Mouse (Mus musculus): ENCODE results near the gene A830005F24Rik. TPM values are rescaled to one million over a fixed set of nuclear protein-coding genes. Genes with fewer than 3 reads are reported as not detected.

The A830005F24Rik gene
- total and polyA plus RNA-seq, 3 experiments, result 1.8 to 2.8 (median 2.7) TPM

GRCm38 (mm10) chr13:48483606-48484005 is 29.8 kb upstream of the A830005F24Rik start:
- Histone ChIP-seq H3K27me3 (replicated peaks) (no peaks in the 10 kb centered on the region), H3K27ac (ENCODE audit: insufficient read depth, low read depth) (no peak overlapping the region), H3K9me3 (replicated peaks; ENCODE audit: low read length) (no peaks in the 10 kb centered on the region), H3K79me2 (replicated peaks; ENCODE audit: control insufficient read depth, extremely low read depth, insufficient read depth, poor library complexity, severe bottlenecking) (no peaks in the 10 kb centered on the region), H3K4me3 (replicated peaks in 1 of 3; ENCODE audit: low read depth in 2 of 3, low read length in 2 of 3, poor library complexity in 1 of 3) (no peak overlapping the region), H3K4me2 (ENCODE audit: insufficient read depth, low read depth, poor library complexity, severe bottlenecking) (no peak overlapping the region), H3K9ac (ENCODE audit: insufficient read depth, low read depth) (no peak overlapping the region), H3K4me1 (ENCODE audit: control insufficient read depth in 1 of 2, insufficient read depth in 2 of 2) (0 out of 4 replicates have a peak, but pooled peaks cover 0 to 3% of the 10 kb centered on the region in 2 experiments), H3K36me3 (replicated peaks in 1 of 2; ENCODE audit: control insufficient read depth in 1 of 2, insufficient read depth in 1 of 2, low read length in 1 of 2) (peaks cover 1 to 34% of the 10 kb centered on the region in 2 experiments)
- in situ Hi-C loops (cut with MboI; ENCODE audit: low pct_ligation_motif_present, low pct_unique_long_range_greater_than_20kb, low sequenced_read_pairs), result no loop called here
- no peak for DNase-seq (ENCODE audit: extremely low read depth)
- dilution Hi-C loops (cut with MboI; ENCODE audit: extremely low pct_ligation_motif_present, extremely low pct_unique_long_range_greater_than_20kb, low sequenced_read_pairs), result no loop called here
- no peak for TF ChIP-seq JUN (IDR thresholded peaks at IDR 0.05; ENCODE audit: insufficient read depth, low read depth, low read length)
- TF ChIP-seq USF1 (IDR thresholded peaks at IDR 0.05; ENCODE audit: low read depth, low read length), result no peak
- TF ChIP-seq E2F4 (IDR thresholded peaks at IDR 0.05; ENCODE audit: insufficient replicate concordance, low read depth, low read length), result no peak
- no peak for TF ChIP-seq JUND (conservative IDR thresholded peaks at IDR 0.05; ENCODE audit: low read depth, low read length)
- no peak for TF ChIP-seq KAT2A (IDR thresholded peaks at IDR 0.05; ENCODE audit: insufficient replicate concordance, low read length)
- TF ChIP-seq MAZ (IDR thresholded peaks at IDR 0.05; ENCODE audit: low read depth, low read length), result no peak
- TF ChIP-seq USF2 (conservative IDR thresholded peaks at IDR 0.05; ENCODE audit: low read depth, low read length), result no peak

- dilution Hi-C loops (cut with MboI; ENCODE audit: extremely low pct_ligation_motif_present, extremely low pct_unique_long_range_greater_than_20kb, low sequenced_read_pairs), result no loop called here
- no peaks in the 10 kb centered on the region for H3K79me2 ChIP-seq (replicated peaks; ENCODE audit: control insufficient read depth, extremely low read depth, insufficient read depth, poor library complexity, severe bottlenecking)
- H3K4me3 ChIP-seq (replicated peaks in 1 of 3; ENCODE audit: low read depth in 2 of 3, low read length in 2 of 3, poor library complexity in 1 of 3), result no peak overlapping the region
- no peaks in the 10 kb centered on the region for H3K27me3 ChIP-seq (replicated peaks)
- TF ChIP-seq MAFK (IDR thresholded peaks at IDR 0.05; ENCODE audit: insufficient replicate concordance, low read length) (no peak), MYC (IDR thresholded peaks at IDR 0.05; ENCODE audit: low read depth, low read length) (no peak), PAX5 (IDR thresholded peaks at IDR 0.05; ENCODE audit: low read length) (no peak), GABPA (IDR thresholded peaks at IDR 0.05; ENCODE audit: insufficient replicate concordance, low read depth, low read length) (no peak), RAD21 (IDR thresholded peaks at IDR 0.05; ENCODE audit: low read depth, low read length) (no peak), HCFC1 (IDR thresholded peaks at IDR 0.05; ENCODE audit: low read depth, low read length) (no peak), CTCF (conservative IDR thresholded peaks at IDR 0.05 in 1 of 2, IDR thresholded peaks at IDR 0.05 in 1 of 2; ENCODE audit: low read depth in 2 of 2, low read length in 2 of 2) (no peak), MEF2A (IDR thresholded peaks at IDR 0.05; ENCODE audit: borderline replicate concordance, low read depth, low read length) (no peak), NELFE (IDR thresholded peaks at IDR 0.05; ENCODE audit: low read depth, low read length) (no peak), UBTF (IDR thresholded peaks at IDR 0.05; ENCODE audit: low read depth, low read length) (no peak), NRF1 (IDR thresholded peaks at IDR 0.05; ENCODE audit: low read depth, low read length) (no peak), E2F4 (IDR thresholded peaks at IDR 0.05; ENCODE audit: insufficient replicate concordance, low read depth, low read length) (no peak), KAT2A (IDR thresholded peaks at IDR 0.05; ENCODE audit: insufficient replicate concordance, low read length) (no peak)
- no peak overlapping the region for H3K4me2 ChIP-seq (ENCODE audit: insufficient read depth, low read depth, poor library complexity, severe bottlenecking)
- peaks cover 25% of the 10 kb centered on the region for H3K9me3 ChIP-seq (replicated peaks; ENCODE audit: low read length)
- peaks cover 27 to 76% of the 10 kb centered on the region in 2 experiments for H3K36me3 ChIP-seq (replicated peaks in 1 of 2; ENCODE audit: control insufficient read depth in 1 of 2, insufficient read depth in 1 of 2, low read length in 1 of 2)
- H3K4me1 ChIP-seq (ENCODE audit: control insufficient read depth in 1 of 2, insufficient read depth in 2 of 2), result peaks cover 0 to 22% of the 10 kb centered on the region in 2 experiments; a peak in 2 of 4 replicates
- no peak for DNase-seq (ENCODE audit: extremely low read depth)
- H3K27ac ChIP-seq (ENCODE audit: insufficient read depth, low read depth), result no peak overlapping the region
- H3K9ac ChIP-seq (ENCODE audit: insufficient read depth, low read depth), result no peak overlapping the region
- in situ Hi-C loops (cut with MboI; ENCODE audit: low pct_ligation_motif_present, low pct_unique_long_range_greater_than_20kb, low sequenced_read_pairs), result no loop called here
These were observed 22.8 kb upstream of the A830005F24Rik start for GRCm38 (mm10) chr13:48490396-48491182.
